Mouse (Mus musculus) stomach, postnatal 0 days (tissue): ENCODE results near the gene Mad1l1. TPM values are rescaled to one million over a fixed set of nuclear protein-coding genes. Genes with fewer than 3 reads are reported as not detected.

Experiments used
- ATAC-seq: fragments of 200-750 bp; cut with Nextera tagmentation; 2 replicates; pipeline ENCODE4 v1.8.0; 2017; ENCODE audit not compliant: low FRiP score, low TSS enrichment
- DNase-seq: peaks from one replicate; pipeline ENCODE4 v3.0.0-alpha.2; 2016; ENCODE audit warnings: low spot score
- H3K27ac ChIP-seq: fragments of 300-500 bp; sonication (generic); replicated peaks from 2 replicates; pipeline ENCODE4 v1.5.1; 2014; ENCODE audit warnings: mild to moderate bottlenecking, control low read depth
- H3K27me3 ChIP-seq: fragments of 300-500 bp; sonication (generic); 2 replicates; pipeline ENCODE4 v1.6.1; 2014; ENCODE audit warnings: low read length; ENCODE audit not compliant: control insufficient read depth, insufficient read depth
- H3K36me3 ChIP-seq: fragments of 300-500 bp; sonication (generic); 2 replicates; pipeline ENCODE4 v1.6.1; 2014; ENCODE audit warnings: low read length, mixed read lengths; ENCODE audit not compliant: control insufficient read depth, insufficient read depth
- H3K4me1 ChIP-seq: fragments of 300-500 bp; sonication (generic); replicated peaks from 2 replicates; pipeline ENCODE4 v1.6.1; 2014; ENCODE audit warnings: antibody characterized with exemption; ENCODE audit not compliant: control insufficient read depth, insufficient read depth
- H3K4me2 ChIP-seq: fragments of 300-500 bp; sonication (generic); replicated peaks from 2 replicates; pipeline ENCODE4 v1.6.1; 2014; ENCODE audit warnings: low read depth, mild to moderate bottlenecking, control low read depth, moderate library complexity
- H3K4me3 ChIP-seq: fragments of 300-500 bp; sonication (generic); 2 replicates; pipeline ENCODE4 v1.5.1; 2014; ENCODE audit warnings: low read depth, low read length, control low read depth
- H3K9ac ChIP-seq: fragments of 300-500 bp; sonication (generic); 2 replicates; pipeline ENCODE4 v1.6.1; 2014; ENCODE audit warnings: mild to moderate bottlenecking, low read length, control low read depth, mixed read lengths
- H3K9me3 ChIP-seq: fragments of 300-500 bp; sonication (generic); 2 replicates; pipeline ENCODE4 v1.6.1; 2016; ENCODE audit warnings: low read length; ENCODE audit not compliant: control insufficient read depth
- CTCF ChIP-seq: IDR thresholded peaks from 2 replicates; pipeline ENCODE4 v1.5.1; 2016; ENCODE audit warnings: antibody characterized with exemption, low read depth, mild to moderate bottlenecking, moderate library complexity
- EP300 ChIP-seq: optimal IDR thresholded peaks from 2 replicates; pipeline ENCODE3; 2016; ENCODE audit warnings: antibody characterized with exemption
- WGBS: fragments of 180-500 bp; shearing (Covaris S2); extraction: QIAGEN DNeasy Blood & Tissue Kit; methylation state at CpG from one replicate; pipeline ENCODE4 v1.1.7; 2014; 5-methylcytosine and 5-hydroxymethylcytosine counted together
- polyA plus RNA-seq: library from polyadenylated mRNA; unstranded; fragments of >200 nt; fragmentation: Nextera tagmentation; extraction: Ambion mirVana; gene quantifications from 2 replicates; pipeline ENCODE4 v1.2.1, GENCODE M21; 2015

The Mad1l1 gene
- polyA plus RNA-seq, 1 experiment from 2014 or later: 14.2 TPM

DNA sequence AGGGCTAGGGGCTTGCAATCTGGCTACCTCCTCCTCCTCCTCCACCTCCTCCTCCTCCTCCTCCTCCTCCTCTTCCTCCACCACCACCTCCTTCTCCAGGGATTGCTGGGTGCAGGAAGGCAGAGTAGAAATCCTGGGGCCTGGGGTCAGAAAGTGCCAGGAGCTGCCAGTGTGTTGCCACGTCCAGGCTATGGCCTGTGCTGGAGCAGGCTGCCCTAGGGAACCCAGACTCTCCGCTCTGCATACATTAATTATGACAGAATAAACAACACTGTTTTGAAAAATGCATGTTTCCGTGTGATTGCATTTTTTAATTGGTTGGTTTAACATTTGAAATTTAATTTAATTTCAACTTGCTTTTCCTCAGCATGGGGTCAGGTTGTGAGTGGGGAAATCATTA, 285.7 kb downstream of the Mad1l1 start:
- TF ChIP-seq EP300 (no peak), CTCF (no peak)
- Histone ChIP-seq H3K27me3 (no peaks in the 10 kb centered on the region), H3K4me1 (no peaks in the 10 kb centered on the region), H3K4me2 (no peak overlapping the region), H3K9ac (no peak overlapping the region), H3K27ac (no peak overlapping the region), H3K9me3 (no peaks in the 10 kb centered on the region), H3K36me3 (no peaks in the 10 kb centered on the region), H3K4me3 (no peak overlapping the region)
- WGBS: 68% methylated on average over 3 of the region's 3 CpGs
- DNase-seq (no peak), ATAC-seq (no peak)

DNA sequence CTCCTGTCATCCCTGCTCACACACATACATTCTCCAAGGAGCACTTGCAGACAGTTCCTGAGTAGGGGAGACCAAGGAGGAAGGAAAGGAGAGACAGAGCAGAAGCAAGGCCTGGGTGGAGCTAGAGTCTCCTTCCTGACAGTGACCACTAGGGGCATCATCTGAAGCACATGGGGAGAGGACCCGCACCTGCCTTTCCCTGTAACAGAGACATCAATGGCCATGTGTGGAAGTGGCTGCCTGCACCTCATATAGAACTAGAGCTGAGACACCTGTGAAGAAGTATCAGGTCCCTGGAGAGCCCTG, 286.4 kb downstream of the Mad1l1 start:
- Histone ChIP-seq H3K9ac (no peak overlapping the region), H3K4me2 (no peak overlapping the region), H3K27me3 (no peaks in the 10 kb centered on the region), H3K27ac (no peak overlapping the region), H3K4me1 (no peaks in the 10 kb centered on the region), H3K36me3 (no peaks in the 10 kb centered on the region), H3K4me3 (no peak overlapping the region), H3K9me3 (no peaks in the 10 kb centered on the region)
- peak; percentile 71 for TF ChIP-seq CTCF
- TF ChIP-seq EP300: no peak
- DNase-seq (peak; percentile 23), ATAC-seq (peak; percentile 47; the same call in 1 of the 2 replicates)
- 32% methylated on average over 1 of the region's 1 CpGs for WGBS

- 56% methylated on average over 5 of the region's 5 CpGs for WGBS
- no peaks in the 10 kb centered on the region for H3K9me3 ChIP-seq
- no peak overlapping the region for H3K27ac ChIP-seq
- DNase-seq: no peak
- H3K27me3 ChIP-seq: no peaks in the 10 kb centered on the region
- no peak overlapping the region for H3K4me3 ChIP-seq
- ATAC-seq: no peak
- H3K9ac ChIP-seq: no peak overlapping the region
- no peaks in the 10 kb centered on the region for H3K4me1 ChIP-seq
- no peak overlapping the region for H3K4me2 ChIP-seq
- TF ChIP-seq CTCF: no peak
- TF ChIP-seq EP300: no peak
- no peaks in the 10 kb centered on the region for H3K36me3 ChIP-seq
Observed at GRCm38 (mm10) chr5:140034300-140035024, 286.9 kb downstream of the Mad1l1 start.

DNA sequence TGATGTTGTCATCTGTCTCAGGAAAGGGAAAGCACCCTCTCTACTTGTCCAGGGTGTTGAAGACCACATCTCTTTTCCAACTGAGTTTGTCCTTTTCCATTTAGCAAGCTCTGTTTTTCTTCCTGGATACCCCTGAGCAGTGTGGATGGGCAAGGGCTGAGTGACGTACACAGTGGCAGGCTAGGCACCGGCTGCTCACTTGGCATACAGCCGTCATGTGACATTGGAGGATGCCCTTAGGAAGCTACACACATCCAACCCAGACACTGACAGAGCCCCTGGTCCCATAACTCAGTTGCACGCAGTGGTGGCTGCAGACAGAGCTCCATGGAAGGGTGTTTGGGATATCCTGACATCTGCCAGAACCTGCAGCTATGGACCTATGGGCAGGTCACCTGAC, 295.0 kb downstream of the Mad1l1 start:
- no peak overlapping the region for H3K4me2 ChIP-seq
- ATAC-seq (no peak), DNase-seq (no peak)
- no peak overlapping the region for H3K4me3 ChIP-seq
- no peaks in the 10 kb centered on the region for H3K27me3 ChIP-seq
- H3K36me3 ChIP-seq: no peaks in the 10 kb centered on the region
- no peak overlapping the region for H3K27ac ChIP-seq
- WGBS: 94% methylated on average over 4 of the region's 4 CpGs
- H3K9ac ChIP-seq: no peak overlapping the region
- H3K9me3 ChIP-seq: no peaks in the 10 kb centered on the region
- no peaks in the 10 kb centered on the region for H3K4me1 ChIP-seq
- TF ChIP-seq CTCF (no peak), EP300 (no peak)

- H3K36me3 ChIP-seq: no peaks in the 10 kb centered on the region
- H3K9ac ChIP-seq: no peak overlapping the region
- H3K27me3 ChIP-seq: no peaks in the 10 kb centered on the region
- DNase-seq: no peak
- no peaks in the 10 kb centered on the region for H3K9me3 ChIP-seq
- no peak for ATAC-seq
- no peak overlapping the region for H3K4me3 ChIP-seq
- H3K4me1 ChIP-seq: no peaks in the 10 kb centered on the region
- WGBS: 98% methylated on average over 2 of the region's 2 CpGs
- no peak for TF ChIP-seq CTCF
- no peak for TF ChIP-seq EP300
- H3K4me2 ChIP-seq: no peak overlapping the region
- no peak overlapping the region for H3K27ac ChIP-seq
Observed at GRCm38 (mm10) chr5:140025301-140025700, 296.1 kb downstream of the Mad1l1 start.

- no peak for TF ChIP-seq CTCF
- TF ChIP-seq EP300: no peak
- Histone ChIP-seq H3K27me3 (no peaks in the 10 kb centered on the region), H3K9me3 (no peaks in the 10 kb centered on the region), H3K4me1 (no peaks in the 10 kb centered on the region), H3K4me3 (no peak overlapping the region), H3K36me3 (no peaks in the 10 kb centered on the region), H3K27ac (no peak overlapping the region), H3K4me2 (no peak overlapping the region), H3K9ac (no peak overlapping the region)
- WGBS: 37% methylated on average over 3 of the region's 3 CpGs
- DNase-seq (no peak), ATAC-seq (peak; percentile 53; the same call in 1 of the 2 replicates)
Observed at GRCm38 (mm10) chr5:140023941-140024500, 297.3 kb downstream of the Mad1l1 start.
